Mouse (Mus musculus): ENCODE measurements around the gene Fibcd1. TPM values are rescaled to one million over a fixed set of nuclear protein-coding genes. Genes with fewer than 3 reads are reported as not detected.
A peak's percentile ranks its signal among the peaks of the same experiment; 100 is the strongest.

The Fibcd1 gene
- polyA plus RNA-seq, 1 experiment from 2014 or later = 3.0 TPM

GRCm38 (mm10) chr2:31825469-31825911, 20.3 kb downstream of the Fibcd1 start:
- Histone ChIP-seq H3K9me3 (no peaks in the 10 kb centered on the region), H3K9ac (no peak overlapping the region), H3K4me1 (peaks cover 49% of the 10 kb centered on the region), H3K4me3 (no peak overlapping the region), H3K36me3 (no peaks in the 10 kb centered on the region), H3K27ac (no peak overlapping the region), H3K4me2 (replicated peaks) (no peak overlapping the region), H3K27me3 (replicated peaks) (peaks cover 8% of the 10 kb centered on the region)
- no peak for ATAC-seq (ENCODE audit: low FRiP score, low read depth)
- WGBS = 86% methylated on average over 16 of the region's 16 CpGs

- H3K27me3 ChIP-seq (replicated peaks) = peaks cover 12% of the 10 kb centered on the region
- H3K4me3 ChIP-seq = no peak overlapping the region
- 66% methylated on average over 13 of the region's 15 CpGs for WGBS
- no peak overlapping the region for H3K4me2 ChIP-seq (replicated peaks)
- H3K9me3 ChIP-seq = no peaks in the 10 kb centered on the region
- H3K36me3 ChIP-seq = no peaks in the 10 kb centered on the region
- H3K27ac ChIP-seq = no peak overlapping the region
- H3K9ac ChIP-seq = no peak overlapping the region
- H3K4me1 ChIP-seq = peaks cover 37% of the 10 kb centered on the region
- ATAC-seq (ENCODE audit: low FRiP score, low read depth) = no peak
Measured at GRCm38 (mm10) chr2:31823933-31824730, 21.7 kb downstream of the Fibcd1 start.

GRCm38 (mm10) chr2:31822524-31823371, 23.1 kb downstream of the Fibcd1 start:
- Histone ChIP-seq H3K27me3 (replicated peaks) (peaks cover 12% of the 10 kb centered on the region), H3K9me3 (no peaks in the 10 kb centered on the region), H3K4me2 (replicated peaks) (peak overlapping the region; percentile 54), H3K27ac (no peak overlapping the region), H3K4me1 (peaks cover 23% of the 10 kb centered on the region), H3K4me3 (no peak overlapping the region), H3K36me3 (no peaks in the 10 kb centered on the region), H3K9ac (no peak overlapping the region)
- 24% methylated on average over 39 of the region's 39 CpGs for WGBS
- peak; percentile 51; the same call in 1 of the 2 replicates for ATAC-seq (ENCODE audit: low FRiP score, low read depth)

- H3K4me1 ChIP-seq = peaks cover 7% of the 10 kb centered on the region
- H3K4me2 ChIP-seq (replicated peaks) = no peak overlapping the region
- no peaks in the 10 kb centered on the region for H3K9me3 ChIP-seq
- no peak overlapping the region for H3K27ac ChIP-seq
- H3K9ac ChIP-seq = no peak overlapping the region
- 28% methylated on average over 5 of the region's 5 CpGs for WGBS
- peaks cover 3% of the 10 kb centered on the region; the same call in 1 of the 2 replicates for H3K27me3 ChIP-seq (replicated peaks)
- ATAC-seq (ENCODE audit: low FRiP score, low read depth) = no peak
- no peak overlapping the region for H3K4me3 ChIP-seq
- H3K36me3 ChIP-seq = no peaks in the 10 kb centered on the region
Measured at GRCm38 (mm10) chr2:31815367-31815766, 30.4 kb downstream of the Fibcd1 start.

- WGBS = 87% methylated on average over 7 of the region's 7 CpGs
- no peak for ATAC-seq (ENCODE audit: low FRiP score, low read depth)
- Histone ChIP-seq H3K27ac (no peak overlapping the region), H3K4me2 (replicated peaks) (no peak overlapping the region), H3K9ac (no peak overlapping the region), H3K4me1 (peaks cover 14% of the 10 kb centered on the region), H3K27me3 (replicated peaks) (0 out of 2 replicates have a peak, but pooled peaks cover 5% of the 10 kb centered on the region), H3K9me3 (no peaks in the 10 kb centered on the region), H3K36me3 (no peaks in the 10 kb centered on the region), H3K4me3 (no peak overlapping the region)
Measured at GRCm38 (mm10) chr2:31814699-31815098, 31.1 kb downstream of the Fibcd1 start.

GRCm38 (mm10) chr2:31813641-31814040, 32.2 kb downstream of the Fibcd1 start:
- no peak for ATAC-seq (ENCODE audit: low FRiP score, low read depth)
- Histone ChIP-seq H3K27me3 (replicated peaks) (0 out of 2 replicates have a peak, but pooled peaks cover 5% of the 10 kb centered on the region), H3K36me3 (no peaks in the 10 kb centered on the region), H3K4me2 (replicated peaks) (no peak overlapping the region), H3K4me1 (peaks cover 24% of the 10 kb centered on the region), H3K4me3 (no peak overlapping the region), H3K9me3 (no peaks in the 10 kb centered on the region), H3K9ac (no peak overlapping the region), H3K27ac (no peak overlapping the region)
- 87% methylated on average over 4 of the region's 4 CpGs for WGBS

GRCm38 (mm10) chr2:31811086-31811958, 34.5 kb downstream of the Fibcd1 start:
- 88% methylated on average over 14 of the region's 14 CpGs for WGBS
- H3K4me1 ChIP-seq = peaks cover 46% of the 10 kb centered on the region
- H3K4me2 ChIP-seq (replicated peaks) = no peak overlapping the region
- 0 out of 2 replicates have a peak, but pooled peaks cover 5% of the 10 kb centered on the region for H3K27me3 ChIP-seq (replicated peaks)
- H3K36me3 ChIP-seq = no peaks in the 10 kb centered on the region
- H3K9me3 ChIP-seq = no peaks in the 10 kb centered on the region
- no peak overlapping the region for H3K27ac ChIP-seq
- H3K9ac ChIP-seq = no peak overlapping the region
- no peak for ATAC-seq (ENCODE audit: low FRiP score, low read depth)
- H3K4me3 ChIP-seq = no peak overlapping the region

- peaks cover 50% of the 10 kb centered on the region for H3K4me1 ChIP-seq
- 0 out of 2 replicates have a peak, but pooled peaks cover 5% of the 10 kb centered on the region for H3K27me3 ChIP-seq (replicated peaks)
- no peak within 1 kb of the TSS for H3K4me2 ChIP-seq (replicated peaks)
- H3K36me3 ChIP-seq = no peaks in the 10 kb centered on the region
- H3K4me3 ChIP-seq = no peak within 1 kb of the TSS
- no peak within 1 kb of the TSS for H3K27ac ChIP-seq
- no peak within 1 kb of the TSS for H3K9ac ChIP-seq
- H3K9me3 ChIP-seq = no peaks in the 10 kb centered on the region
- 51% methylated on average over 12 of the region's 12 CpGs for WGBS
- no peak for ATAC-seq (ENCODE audit: low FRiP score, low read depth)
Measured at GRCm38 (mm10) chr2:31810444-31810843, 35.4 kb downstream of the Fibcd1 start, which contains the start of gene Qrfp. TSS of gene Qrfp (minus strand) at chr2:31810580.

- Histone ChIP-seq H3K9ac (no peak overlapping the region), H3K9me3 (no peaks in the 10 kb centered on the region), H3K4me3 (no peak overlapping the region), H3K27me3 (replicated peaks) (0 out of 2 replicates have a peak, but pooled peaks cover 5% of the 10 kb centered on the region), H3K27ac (no peak overlapping the region), H3K36me3 (peaks cover 3% of the 10 kb centered on the region), H3K4me2 (replicated peaks) (no peak overlapping the region), H3K4me1 (peaks cover 54% of the 10 kb centered on the region)
- no peak for ATAC-seq (ENCODE audit: low FRiP score, low read depth)
- 61% methylated on average over 2 of the region's 2 CpGs for WGBS
Measured at GRCm38 (mm10) chr2:31809358-31809740, 36.5 kb downstream of the Fibcd1 start.

GRCm38 (mm10) chr2:31808410-31809357, 37.1 kb downstream of the Fibcd1 start:
- no peak overlapping the region for H3K4me2 ChIP-seq (replicated peaks)
- H3K4me1 ChIP-seq = peaks cover 54% of the 10 kb centered on the region
- peaks cover 10% of the 10 kb centered on the region for H3K36me3 ChIP-seq
- no peaks in the 10 kb centered on the region for H3K9me3 ChIP-seq
- WGBS = 39% methylated on average over 28 of the region's 28 CpGs
- ATAC-seq (ENCODE audit: low FRiP score, low read depth) = no peak
- no peak overlapping the region for H3K27ac ChIP-seq
- H3K4me3 ChIP-seq = no peak overlapping the region
- H3K9ac ChIP-seq = 0 out of 2 replicates have a peak overlapping the region, but pooled peaks have one; percentile 33
- 0 out of 2 replicates have a peak, but pooled peaks cover 5% of the 10 kb centered on the region for H3K27me3 ChIP-seq (replicated peaks)

Measured in neural tube, embryonic 12.5 days (tissue).